Mouse (Mus musculus): ENCODE data around the gene Btrc. TPM values are rescaled to one million over a fixed set of nuclear protein-coding genes. Genes with fewer than 3 reads are reported as not detected.
"Not testable (repeated sequence)": the region's sequence is repeated elsewhere in the genome, so short reads cannot be mapped to it uniquely, and the experiment has no call there.

Btrc gene
- polyA plus RNA-seq, 1 experiment = 5.0 TPM

- peaks cover 71% of the 10 kb centered on the region for H3K27me3 ChIP-seq (replicated peaks)
- no peaks in the 10 kb centered on the region for H3K9me3 ChIP-seq
- TF ChIP-seq GATA1 (IDR thresholded peaks at IDR 0.05; ENCODE audit: borderline replicate concordance, low read length) (no peak), FLI1 (IDR thresholded peaks at IDR 0.05; ENCODE audit: low read length) (no peak)
- no peaks in the 10 kb centered on the region for H3K36me3 ChIP-seq (replicated peaks; ENCODE audit: low read length)
- peaks cover 45% of the 10 kb centered on the region for H3K4me1 ChIP-seq
- no peak overlapping the region for H3K4me3 ChIP-seq (replicated peaks)
Measured at GRCm38 (mm10) chr19:45540657-45541408, 177.3 kb downstream of the Btrc start.

- no peaks in the 10 kb centered on the region for H3K36me3 ChIP-seq (replicated peaks; ENCODE audit: low read length)
- peak overlapping the region; percentile 91 for H3K4me3 ChIP-seq (replicated peaks)
- H3K9me3 ChIP-seq = no peaks in the 10 kb centered on the region
- H3K4me1 ChIP-seq = peaks cover 45% of the 10 kb centered on the region
- peaks cover 72% of the 10 kb centered on the region for H3K27me3 ChIP-seq (replicated peaks)
- TF ChIP-seq FLI1 (IDR thresholded peaks at IDR 0.05; ENCODE audit: low read length) (no peak), GATA1 (IDR thresholded peaks at IDR 0.05; ENCODE audit: borderline replicate concordance, low read length) (no peak)
Measured at GRCm38 (mm10) chr19:45541409-45542041, 178.0 kb downstream of the Btrc start.

GRCm38 (mm10) chr19:45542061-45542460 lies 178.5 kb downstream of the Btrc start:
- peak overlapping the region; percentile 91 for H3K4me3 ChIP-seq (replicated peaks)
- peaks cover 76% of the 10 kb centered on the region for H3K27me3 ChIP-seq (replicated peaks)
- H3K4me1 ChIP-seq = peaks cover 45% of the 10 kb centered on the region
- H3K36me3 ChIP-seq (replicated peaks; ENCODE audit: low read length) = no peaks in the 10 kb centered on the region
- TF ChIP-seq FLI1 (IDR thresholded peaks at IDR 0.05; ENCODE audit: low read length) (no peak), GATA1 (IDR thresholded peaks at IDR 0.05; ENCODE audit: borderline replicate concordance, low read length) (no peak)
- H3K9me3 ChIP-seq = no peaks in the 10 kb centered on the region

GRCm38 (mm10) chr19:45544152-45544924 lies 180.8 kb downstream of the Btrc start:
- peaks cover 48% of the 10 kb centered on the region for H3K4me1 ChIP-seq
- H3K36me3 ChIP-seq (replicated peaks; ENCODE audit: low read length) = no peaks in the 10 kb centered on the region
- TF ChIP-seq FLI1 (IDR thresholded peaks at IDR 0.05; ENCODE audit: low read length) (no peak), GATA1 (IDR thresholded peaks at IDR 0.05; ENCODE audit: borderline replicate concordance, low read length) (no peak)
- peaks cover 85% of the 10 kb centered on the region for H3K27me3 ChIP-seq (replicated peaks)
- no peaks in the 10 kb centered on the region for H3K9me3 ChIP-seq
- peak overlapping the region; percentile 92 for H3K4me3 ChIP-seq (replicated peaks)

DNA sequence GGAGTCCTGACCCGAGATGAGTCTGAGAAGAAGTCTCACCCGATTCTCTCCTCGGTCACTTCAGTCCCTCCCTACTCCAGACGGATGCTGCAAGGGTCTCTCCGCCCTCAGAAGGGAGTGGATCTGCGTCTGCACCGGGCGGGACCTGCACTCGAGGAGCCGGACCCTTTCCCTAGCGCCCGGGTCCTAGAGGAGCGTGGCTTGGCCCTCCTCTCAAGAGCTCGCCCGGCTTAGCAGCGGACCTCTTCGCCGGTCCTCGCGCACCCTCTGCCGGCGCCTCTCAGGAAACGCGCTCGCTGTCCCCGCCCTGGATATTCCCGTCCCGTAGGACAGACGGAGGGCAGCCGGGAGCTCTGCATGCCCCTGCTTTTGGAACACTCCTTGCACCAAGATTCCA lies 181.4 kb downstream of the Btrc start:
- Histone ChIP-seq H3K9me3 (no peaks in the 10 kb centered on the region), H3K4me1 (peaks cover 54% of the 10 kb centered on the region), H3K36me3 (replicated peaks; ENCODE audit: low read length) (no peaks in the 10 kb centered on the region), H3K27me3 (replicated peaks) (peaks cover 82% of the 10 kb centered on the region), H3K4me3 (replicated peaks) (peak overlapping the region; percentile 92)
- no peak for TF ChIP-seq FLI1 (IDR thresholded peaks at IDR 0.05; ENCODE audit: low read length)
- TF ChIP-seq GATA1 (IDR thresholded peaks at IDR 0.05; ENCODE audit: borderline replicate concordance, low read length) = no peak

DNA sequence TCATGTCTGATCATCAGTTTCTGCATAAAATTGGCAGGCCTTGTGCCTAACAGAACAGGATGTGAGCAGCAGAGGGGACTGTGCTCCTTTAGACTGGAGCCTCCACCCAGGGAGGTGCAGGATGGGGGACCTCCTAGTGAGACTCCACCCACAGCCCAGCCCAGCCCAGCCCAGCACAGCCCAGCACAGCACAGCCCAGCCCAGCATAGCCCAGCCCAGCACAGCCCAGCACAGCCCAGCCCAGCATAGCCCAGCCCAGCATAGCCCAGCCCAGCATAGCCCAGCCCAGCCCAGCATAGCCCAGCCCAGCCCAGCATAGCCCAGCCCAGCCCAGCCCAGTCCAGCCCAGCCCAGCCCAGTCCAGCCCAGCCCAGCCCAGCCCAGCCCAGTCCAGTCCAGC lies 184.7 kb downstream of the Btrc start:
- peaks cover 54% of the 10 kb centered on the region for H3K27me3 ChIP-seq (replicated peaks)
- H3K9me3 ChIP-seq; H3K4me3 ChIP-seq (replicated peaks): not testable (repeated sequence)
- H3K4me1 ChIP-seq = peaks cover 55% of the 10 kb centered on the region
- peaks cover 16% of the 10 kb centered on the region for H3K36me3 ChIP-seq (replicated peaks; ENCODE audit: low read length)

GRCm38 (mm10) chr19:45549128-45549915 lies 185.8 kb downstream of the Btrc start:
- Histone ChIP-seq H3K4me1 (peaks cover 44% of the 10 kb centered on the region), H3K9me3 (no peaks in the 10 kb centered on the region), H3K27me3 (replicated peaks) (peaks cover 44% of the 10 kb centered on the region), H3K36me3 (replicated peaks; ENCODE audit: low read length) (peaks cover 27% of the 10 kb centered on the region), H3K4me3 (replicated peaks) (no peak overlapping the region)
- TF ChIP-seq GATA1 (IDR thresholded peaks at IDR 0.05; ENCODE audit: borderline replicate concordance, low read length) (no peak), FLI1 (IDR thresholded peaks at IDR 0.05; ENCODE audit: low read length) (no peak)

GRCm38 (mm10) chr19:45549948-45550347 lies 186.4 kb downstream of the Btrc start:
- no peaks in the 10 kb centered on the region for H3K9me3 ChIP-seq

GRCm38 (mm10) chr19:45552187-45552586 lies 188.7 kb downstream of the Btrc start:
- Histone ChIP-seq H3K9me3 (no peaks in the 10 kb centered on the region), H3K27me3 (replicated peaks) (peaks cover 18% of the 10 kb centered on the region), H3K36me3 (replicated peaks; ENCODE audit: low read length) (peaks cover 53% of the 10 kb centered on the region), H3K4me3 (replicated peaks) (no peak overlapping the region), H3K4me1 (peaks cover 35% of the 10 kb centered on the region)
- TF ChIP-seq FLI1 (IDR thresholded peaks at IDR 0.05; ENCODE audit: low read length) (no peak), GATA1 (IDR thresholded peaks at IDR 0.05; ENCODE audit: borderline replicate concordance, low read length) (no peak)

More at GRCm38 (mm10) chr19:45549948-45550347, 186.4 kb downstream of the Btrc start:
- Histone ChIP-seq H3K36me3 (replicated peaks; ENCODE audit: low read length) (peaks cover 34% of the 10 kb centered on the region), H3K4me1 (peaks cover 38% of the 10 kb centered on the region), H3K27me3 (replicated peaks) (peaks cover 39% of the 10 kb centered on the region), H3K4me3 (replicated peaks) (no peak overlapping the region)
- TF ChIP-seq FLI1 (IDR thresholded peaks at IDR 0.05; ENCODE audit: low read length) = no peak
- TF ChIP-seq GATA1 (IDR thresholded peaks at IDR 0.05; ENCODE audit: borderline replicate concordance, low read length) = no peak
